Mouse (Mus musculus) brain, adult 10 weeks (tissue): ENCODE measurements around the gene Gpr101. TPM values are rescaled to one million over a fixed set of nuclear protein-coding genes. Genes with fewer than 3 reads are reported as not detected.

Experiments
- polyA plus RNA-seq: library from polyadenylated mRNA; stranded (reverse); fragments of 350-450 nt; fragmentation: Illumina TruSeq; extraction: RNeasy Lipid Tissue Mini Kit (QIAGEN cat#74804); gene quantifications from one replicate; pipeline ENCODE4 v1.2.3, GENCODE M21; 2015; ENCODE audit warnings: low read depth, low replicate concordance

The Gpr101 gene
- polyA plus RNA-seq, result 2.9 TPM

GRCm38 (mm10) chrX:57503634-57504033 is at the start of gene Gpr101:
Gpr101 (minus strand) TSS chrX:57503757.

Other genes starting within 250 kb of the Gpr101 start
- gene Arhgef6, start 165.0 kb downstream of the Gpr101 start, polyA plus RNA-seq, result 16.2 TPM
- gene Rbmx, start 110.7 kb downstream of the Gpr101 start, polyA plus RNA-seq, result 66.6 TPM
- gene Gm364, start 94.6 kb downstream of the Gpr101 start, polyA plus RNA-seq, result not detected